24 mouse cellular contexts compared by ENCODE assay signal in the genomic region with DNA sequence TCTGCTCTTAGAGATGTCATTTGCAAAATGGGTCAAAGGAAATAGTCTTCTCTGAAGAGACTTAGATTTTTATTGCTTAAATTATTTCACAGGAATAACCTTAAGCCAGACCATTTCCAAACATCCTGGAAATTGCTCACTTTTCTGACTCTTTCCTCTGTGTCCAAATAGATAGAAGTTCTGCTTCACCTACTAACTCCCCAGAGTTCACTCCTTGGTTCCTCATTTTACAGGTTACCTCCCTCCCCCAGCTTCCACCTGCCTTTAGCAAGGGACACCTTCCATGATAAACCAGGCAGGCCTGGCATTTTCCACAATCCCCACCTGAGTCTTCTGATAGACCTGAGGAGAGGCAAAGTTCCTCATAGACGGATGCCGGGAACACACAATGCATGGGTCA. TPM values are rescaled to one million over a fixed set of nuclear protein-coding genes. Genes with fewer than 3 reads are reported as not detected.
"Had no signal": no experiment of that assay in that cellular context is flagged by ENCODE, and none has a peak within 500 bp of the region (broad histone marks: within the 10 kb centered on the region; RNA-seq: fewer than 3 reads in every experiment).

No protein-coding gene starts in this region.

- DNase-seq: cerebellum, adult 8-10 months; cerebellum, adult 9-10 months; cerebellum, adult 9-11 months; cerebellum, postnatal 10 days; cerebellum, postnatal 14 days; cerebellum, postnatal 25 days; cerebellum, postnatal 36 days; embryo, embryonic 11 days; forebrain, postnatal 0 days; gastrocnemius, adult 2 months; gastrocnemius, postnatal 10 days; gastrocnemius, postnatal 14 days; gastrocnemius, postnatal 25 days; gastrocnemius, postnatal 36 days; heart, adult 11 months; heart, adult 18-20 months; heart, adult 2 months had no signal

- ATAC-seq: forebrain, embryonic 13.5 days; forebrain, embryonic 14.5 days; forebrain, embryonic 15.5 days; forebrain, embryonic 16.5 days; forebrain, postnatal 0 days had no signal

RNA-seq across cellular contexts. Expression of a gene that starts 12.5 kb away (rescaled TPM):
- total RNA-seq: gastrocnemius, adult 2 months; gastrocnemius, adult 8-10 months; gastrocnemius, postnatal 25 days; gastrocnemius, postnatal 36 days; heart, adult 2 months had no signal

RNA-seq across cellular contexts. Expression of a gene that starts 16.2 kb away (rescaled TPM):
- total RNA-seq: common myeloid progenitor, adult 5-6 weeks; forebrain, postnatal 0 days; granulocyte monocyte progenitor cell, adult 5-6 weeks had no signal
